Mouse (Mus musculus) left cerebral cortex, adult 18-20 months (tissue): Measurements from ENCODE around the gene Klc2. TPM values are rescaled to one million over a fixed set of nuclear protein-coding genes. Genes with fewer than 3 reads are reported as not detected.
A peak's percentile ranks its signal among the peaks of the same experiment; 100 is the strongest.
"Not testable (repeated sequence)": the region's sequence is repeated elsewhere in the genome, so short reads cannot be mapped to it uniquely, and the experiment has no call there.

Experiments used
- DNase-seq, 2 experiments: peaks; one replicate each; pipeline ENCODE4 v3.0.0; 2021 to 2022; ENCODE audit warnings: low spot score in 2 of 2, mixed read lengths in 1 of 2
- total RNA-seq, 2 experiments: library from RNA; stranded (reverse); gene quantifications; 2 replicates each; pipeline ENCODE4 v1.2.3; 2021

The Klc2 gene
- total RNA-seq, 2 experiments from 2014 or later = 261 to 289 TPM

GRCm38 (mm10) chr19:5106731-5107191, 11.6 kb downstream of the Klc2 start, which contains the start of gene Rab1b:
TSS of gene Rab1b (minus strand) at chr19:5107072.
- peak; percentile 98 to 99 for DNase-seq

GRCm38 (mm10) chr19:5106074-5106473, 12.3 kb downstream of the Klc2 start:
- no peak for DNase-seq

GRCm38 (mm10) chr19:5098363-5099143, 19.8 kb downstream of the Klc2 start, which contains the start of gene Cnih2:
TSS of gene Cnih2 (minus strand) at chr19:5098521.
- DNase-seq = peak; percentile 67 to 86

- DNase-seq = no peak
Observed at GRCm38 (mm10) chr19:5097521-5098362, 20.6 kb downstream of the Klc2 start.

- DNase-seq = no peak
Observed at GRCm38 (mm10) chr19:5095887-5096474, 22.4 kb downstream of the Klc2 start.

GRCm38 (mm10) chr19:5094746-5095417, 23.5 kb downstream of the Klc2 start:
- DNase-seq = no peak

GRCm38 (mm10) chr19:5094243-5094632, 24.1 kb downstream of the Klc2 start:
- peak; percentile 98 to 99 for DNase-seq

- DNase-seq = no peak
Observed at GRCm38 (mm10) chr19:5093481-5094242, 24.7 kb downstream of the Klc2 start.

GRCm38 (mm10) chr19:5092083-5092482, 26.3 kb downstream of the Klc2 start:
- no peak for DNase-seq

- no peak for DNase-seq
Observed at GRCm38 (mm10) chr19:5089324-5089723, 29.0 kb downstream of the Klc2 start.

- DNase-seq = peak; percentile 87 to 93
Observed at GRCm38 (mm10) chr19:5087884-5088728, 30.3 kb downstream of the Klc2 start, which contains the start of gene Yif1a. TSS of gene Yif1a (plus strand) at chr19:5088538.

GRCm38 (mm10) chr19:5086533-5086932, 31.8 kb downstream of the Klc2 start:
- DNase-seq = not testable (repeated sequence)

GRCm38 (mm10) chr19:5085145-5085863, 33.1 kb downstream of the Klc2 start, which contains the start of gene Tmem151a:
TSS of gene Tmem151a (minus strand) at chr19:5085531.
- peak; percentile 63 to 73 for DNase-seq

GRCm38 (mm10) chr19:5084834-5085144, 33.6 kb downstream of the Klc2 start:
- DNase-seq = no peak

GRCm38 (mm10) chr19:5083961-5084833, 34.2 kb downstream of the Klc2 start:
- DNase-seq = no peak

- no peak for DNase-seq
Observed at GRCm38 (mm10) chr19:5082596-5082995, 35.8 kb downstream of the Klc2 start.

GRCm38 (mm10) chr19:5082005-5082404, 36.4 kb downstream of the Klc2 start:
- no peak for DNase-seq

- no peak for DNase-seq
Observed at GRCm38 (mm10) chr19:5079279-5079678, 39.1 kb downstream of the Klc2 start.
